Mouse (Mus musculus): Measurements from ENCODE around the gene Mt4.
"Not testable (repeated sequence)": the region's sequence is repeated elsewhere in the genome, so short reads cannot be mapped to it uniquely, and the experiment has no call there.

Mt4 gene

GRCm38 (mm10) chr8:94134601-94135000, 2.4 kb upstream of the Mt4 start:
- DNase-seq (ENCODE audit: low spot score in 2 of 2) = not testable (repeated sequence)

- DNase-seq (ENCODE audit: low spot score in 2 of 2) = no peak
Observed at GRCm38 (mm10) chr8:94135556-94135955, 1.4 kb upstream of the Mt4 start.

GRCm38 (mm10) chr8:94136192-94136591, 805 bp upstream of the Mt4 start:
- DNase-seq (ENCODE audit: low spot score in 2 of 2) = no peak

GRCm38 (mm10) chr8:94140266-94140795, 3.3 kb downstream of the Mt4 start:
- no peak for DNase-seq (ENCODE audit: low spot score in 2 of 2)

GRCm38 (mm10) chr8:94148236-94148635, 11.2 kb downstream of the Mt4 start:
- no peak for DNase-seq (ENCODE audit: low spot score in 2 of 2)

GRCm38 (mm10) chr8:94150925-94151324, 13.9 kb downstream of the Mt4 start:
- DNase-seq (ENCODE audit: low spot score in 2 of 2) = no peak

- DNase-seq (ENCODE audit: low spot score in 2 of 2) = peak in 1 of 2 experiments; percentile 38
Observed at GRCm38 (mm10) chr8:94152513-94153300, 15.7 kb downstream of the Mt4 start, which contains the start of gene Mt3. Gene Mt3 (plus strand): TSS chr8:94152607.

- no peak for DNase-seq (ENCODE audit: low spot score in 2 of 2)
Observed at GRCm38 (mm10) chr8:94153451-94153850, 16.5 kb downstream of the Mt4 start.

GRCm38 (mm10) chr8:94154537-94154936, 17.5 kb downstream of the Mt4 start:
- DNase-seq (ENCODE audit: low spot score in 2 of 2) = no peak

GRCm38 (mm10) chr8:94156092-94156491, 19.1 kb downstream of the Mt4 start:
- DNase-seq (ENCODE audit: low spot score in 2 of 2) = no peak

- not testable (repeated sequence) for DNase-seq (ENCODE audit: low spot score in 2 of 2)
Observed at GRCm38 (mm10) chr8:94165772-94166171, 28.8 kb downstream of the Mt4 start.

- DNase-seq (ENCODE audit: low spot score in 2 of 2) = peak; percentile 76 to 89
Observed at GRCm38 (mm10) chr8:94167244-94167643, 30.2 kb downstream of the Mt4 start.

- no peak for DNase-seq (ENCODE audit: low spot score in 2 of 2)
Observed at GRCm38 (mm10) chr8:94169547-94169946, 32.5 kb downstream of the Mt4 start.

GRCm38 (mm10) chr8:94171321-94171755, 34.3 kb downstream of the Mt4 start:
- DNase-seq (ENCODE audit: low spot score in 2 of 2) = peak in 1 of 2 experiments; percentile 21

GRCm38 (mm10) chr8:94172075-94172808, 35.2 kb downstream of the Mt4 start, which contains the start of gene Mt2:
Gene Mt2 (plus strand): TSS chr8:94172664.
- peak; percentile 79 to 83 for DNase-seq (ENCODE audit: low spot score in 2 of 2)

- no peak for DNase-seq (ENCODE audit: low spot score in 2 of 2)
Observed at GRCm38 (mm10) chr8:94172809-94173732, 36.1 kb downstream of the Mt4 start.

GRCm38 (mm10) chr8:94173848-94174403, 36.9 kb downstream of the Mt4 start:
- no peak for DNase-seq (ENCODE audit: low spot score in 2 of 2)

GRCm38 (mm10) chr8:94174619-94175213, 37.7 kb downstream of the Mt4 start:
- no peak for DNase-seq (ENCODE audit: low spot score in 2 of 2)

GRCm38 (mm10) chr8:94177716-94178390, 40.9 kb downstream of the Mt4 start:
- no peak for DNase-seq (ENCODE audit: low spot score in 2 of 2)

Data from urinary bladder, postnatal 4 days (tissue).